Mouse (Mus musculus) limb, embryonic 14.5 days (tissue): ENCODE results near the gene Ppil1. TPM values are rescaled to one million over a fixed set of nuclear protein-coding genes. Genes with fewer than 3 reads are reported as not detected.

Experiments
- ATAC-seq: fragments of 200-750 bp; cut with Nextera tagmentation; 2 replicates; pipeline ENCODE4 v1.8.0; 2017; ENCODE audit warnings: low read depth, moderate number of reproducible peaks, moderate TSS enrichment; ENCODE audit not compliant: low FRiP score
- DNase-seq: peaks from one replicate; pipeline ENCODE4 v3.0.0-alpha.2; 2015; ENCODE audit warnings: low spot score
- H3K27ac ChIP-seq: fragments of 300-500 bp; sonication (generic); replicated peaks from 2 replicates; pipeline ENCODE4 v1.5.1; 2014; ENCODE audit warnings: low read depth, mild to moderate bottlenecking, low read length, moderate library complexity, mixed read lengths
- H3K27me3 ChIP-seq: fragments of 300-500 bp; sonication (generic); 2 replicates; pipeline ENCODE4 v1.6.1; 2014; ENCODE audit warnings: low read length, mixed read lengths; ENCODE audit not compliant: control insufficient read depth, insufficient read depth
- H3K36me3 ChIP-seq: fragments of 300-500 bp; sonication (generic); 2 replicates; pipeline ENCODE4 v1.6.1; 2014; ENCODE audit warnings: mild to moderate bottlenecking, low read length, moderate library complexity, mixed read lengths; ENCODE audit not compliant: control insufficient read depth, insufficient read depth
- H3K4me1 ChIP-seq: fragments of 300-500 bp; sonication (generic); 2 replicates; pipeline ENCODE4 v1.6.1; 2014; ENCODE audit warnings: antibody characterized with exemption, low read length, mixed read lengths; ENCODE audit not compliant: control insufficient read depth, insufficient read depth
- H3K4me2 ChIP-seq: fragments of 300-500 bp; sonication (generic); replicated peaks from 2 replicates; pipeline ENCODE4 v1.6.1; 2014; ENCODE audit warnings: low read depth, mild to moderate bottlenecking, low read length, moderate library complexity; ENCODE audit not compliant: severe bottlenecking
- H3K4me3 ChIP-seq: fragments of 300-500 bp; sonication (generic); replicated peaks from 2 replicates; pipeline ENCODE4 v1.5.1; 2014; ENCODE audit warnings: low read length
- H3K9ac ChIP-seq: fragments of 300-500 bp; sonication (generic); 2 replicates; pipeline ENCODE4 v1.6.1; 2014; ENCODE audit warnings: mild to moderate bottlenecking, low read depth, low read length, moderate library complexity; ENCODE audit not compliant: severe bottlenecking
- H3K9me3 ChIP-seq: fragments of 300-500 bp; sonication (generic); 2 replicates; pipeline ENCODE4 v1.6.1; 2016; ENCODE audit warnings: low read length; ENCODE audit not compliant: control insufficient read depth
- POLR2A ChIP-seq: fragments of 200-500 bp; IDR thresholded peaks from 2 replicates; pipeline ENCODE4 v1.8.0; 2012; ENCODE audit warnings: inconsistent platforms, mild to moderate bottlenecking, moderate library complexity, borderline replicate concordance; ENCODE audit not compliant: insufficient read depth, insufficient read length; ENCODE audit errors: extremely low read depth
- WGBS: fragments of 180-500 bp; shearing (Covaris S2); extraction: QIAGEN DNeasy Blood & Tissue Kit; methylation state at CpG from one replicate; pipeline ENCODE4 v1.1.7; 2014; 5-methylcytosine and 5-hydroxymethylcytosine counted together
- polyA plus RNA-seq, 2 experiments: library from polyadenylated mRNA; depleted of rRNA in 1 of 2; stranded (reverse) in 1 of 2; unstranded in 1 of 2; fragments of >200 nt; fragmentation: Nextera tagmentation in 1 of 2; extraction: Ambion mirVana in 1 of 2; gene quantifications; 2 replicates each; pipeline versions ENCODE4 v1.2.1 to v1.2.3; 2012 to 2014

Ppil1 gene
- polyA plus RNA-seq, 2 experiments = 78.5 to 130 TPM

DNA sequence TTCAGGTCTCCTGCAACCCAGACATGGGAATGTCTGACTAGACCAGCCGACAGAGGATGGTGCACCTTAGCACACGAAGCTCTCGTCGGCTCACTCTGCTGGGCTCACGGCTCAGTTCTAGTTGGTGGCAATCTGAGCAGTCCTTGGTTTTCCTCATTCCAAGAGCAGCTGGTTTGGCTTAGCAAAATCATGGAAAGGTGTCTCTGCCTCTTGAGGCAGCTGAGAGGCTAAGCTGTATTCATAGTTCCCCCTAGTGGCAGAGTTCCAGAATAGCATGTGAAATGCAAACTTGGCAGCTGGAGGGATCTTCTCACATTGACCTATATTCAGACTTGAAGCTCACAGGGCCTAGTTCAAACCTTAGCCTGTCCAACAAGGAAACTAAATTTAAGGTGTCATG is 17.4 kb downstream of the Ppil1 start:
- DNase-seq (peak; percentile 94), ATAC-seq (peak; percentile 80)
- Histone ChIP-seq H3K4me2 (no peak overlapping the region), H3K9ac (no peak overlapping the region), H3K4me1 (peaks cover 20% of the 10 kb centered on the region), H3K27me3 (no peaks in the 10 kb centered on the region), H3K4me3 (no peak overlapping the region), H3K27ac (no peak overlapping the region), H3K36me3 (peaks cover 24% of the 10 kb centered on the region), H3K9me3 (no peaks in the 10 kb centered on the region)
- no peak for TF ChIP-seq POLR2A
- WGBS = 8% methylated on average over 5 of the region's 5 CpGs

DNA sequence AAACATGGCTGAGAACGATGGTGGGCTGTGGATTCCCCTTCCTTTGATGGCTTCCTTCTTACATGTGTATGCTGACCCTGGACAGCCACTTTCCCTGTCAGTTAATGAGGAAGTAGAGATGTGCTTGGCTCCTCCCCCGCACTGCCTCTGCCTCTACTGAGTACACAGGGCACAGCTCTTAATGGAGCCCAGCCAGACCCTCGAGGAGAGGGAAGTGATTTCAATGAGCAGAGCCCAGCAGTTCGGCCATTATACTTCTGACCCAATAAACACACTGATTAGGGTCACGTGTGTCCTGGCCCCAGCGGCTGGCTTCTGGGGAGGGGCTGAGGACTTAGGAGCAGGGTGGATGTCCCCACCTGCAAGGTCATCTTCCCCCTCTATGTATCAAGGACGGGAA is 18.3 kb downstream of the Ppil1 start:
- 37% methylated on average over 7 of the region's 7 CpGs for WGBS
- DNase-seq (no peak), ATAC-seq (no peak)
- Histone ChIP-seq H3K27ac (no peak overlapping the region), H3K4me2 (no peak overlapping the region), H3K27me3 (no peaks in the 10 kb centered on the region), H3K9me3 (no peaks in the 10 kb centered on the region), H3K36me3 (peaks cover 15% of the 10 kb centered on the region), H3K9ac (no peak overlapping the region), H3K4me1 (peaks cover 19% of the 10 kb centered on the region), H3K4me3 (no peak overlapping the region)
- TF ChIP-seq POLR2A = no peak

DNA sequence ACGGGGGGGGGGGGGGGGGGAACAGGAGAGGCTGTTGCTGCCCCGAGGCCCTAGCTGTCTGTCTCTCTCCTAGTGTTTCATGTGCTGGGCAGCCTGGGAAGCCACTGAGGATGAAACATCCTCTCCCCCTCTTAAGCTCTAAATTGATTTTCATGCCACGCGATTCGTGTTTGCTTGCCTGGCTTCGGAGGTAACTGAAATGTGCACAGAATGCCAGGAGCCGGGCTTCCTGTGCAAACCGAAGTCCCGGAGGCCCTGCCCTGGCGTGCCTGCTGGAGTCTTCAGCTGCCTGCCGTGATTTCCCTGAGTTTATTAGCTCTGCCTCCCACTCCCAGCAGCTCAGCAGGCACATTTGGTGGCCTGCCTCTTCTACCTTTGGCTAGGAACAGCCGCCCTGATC is 19.1 kb downstream of the Ppil1 start:
- DNase-seq (no peak), ATAC-seq (no peak)
- Histone ChIP-seq H3K36me3 (peaks cover 7% of the 10 kb centered on the region; the same call in 1 of the 2 replicates), H3K4me3 (no peak overlapping the region), H3K4me2 (peak overlapping the region; percentile 21; the same call in 1 of the 2 replicates), H3K27me3 (no peaks in the 10 kb centered on the region), H3K27ac (no peak overlapping the region), H3K4me1 (peaks cover 19% of the 10 kb centered on the region), H3K9ac (0 out of 2 replicates have a peak overlapping the region, but pooled peaks have one; percentile 21), H3K9me3 (no peaks in the 10 kb centered on the region)
- 10% methylated on average over 11 of the region's 12 CpGs for WGBS
- TF ChIP-seq POLR2A = no peak

DNA sequence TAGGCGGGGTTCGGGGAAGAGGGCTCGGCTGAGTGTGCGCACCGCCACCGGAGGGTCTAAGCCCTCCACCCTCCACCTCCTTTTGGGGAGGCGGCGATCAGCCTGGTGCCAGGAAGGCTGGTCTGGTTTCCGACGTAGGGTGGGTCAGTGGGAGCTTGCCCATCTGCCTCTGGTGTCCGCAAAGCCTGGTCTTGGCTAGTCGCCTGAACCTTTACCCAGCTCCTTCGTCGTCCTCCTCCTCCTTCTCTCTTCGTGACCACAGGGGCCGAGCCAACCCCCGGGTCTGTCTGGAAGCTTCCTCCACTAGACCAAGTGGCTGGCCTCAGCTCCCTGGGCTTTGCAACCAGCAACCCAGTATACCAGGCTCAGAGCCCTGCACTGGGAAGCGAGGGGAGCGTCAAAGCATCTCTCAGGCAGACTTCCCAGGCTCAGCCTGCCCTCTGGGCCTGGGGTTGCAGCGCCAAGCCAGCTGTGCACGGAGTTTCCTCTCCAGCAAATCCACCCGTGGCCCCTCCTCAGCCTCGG is 25.5 kb downstream of the Ppil1 start:
- 3% methylated on average over 21 of the region's 23 CpGs for WGBS
- DNase-seq (no peak), ATAC-seq (no peak)
- no peaks in the 10 kb centered on the region; the same call in 1 of the 2 replicates for H3K27me3 ChIP-seq
- peaks cover 8% of the 10 kb centered on the region; the same call in 1 of the 2 replicates for H3K4me1 ChIP-seq
- peak overlapping the region; percentile 62 for H3K4me3 ChIP-seq
- peak overlapping the region; percentile 99 for H3K4me2 ChIP-seq
- no peaks in the 10 kb centered on the region for H3K9me3 ChIP-seq
- H3K9ac ChIP-seq = peak overlapping the region; percentile 66
- no peaks in the 10 kb centered on the region for H3K36me3 ChIP-seq
- TF ChIP-seq POLR2A = no peak
- H3K27ac ChIP-seq = no peak overlapping the region

DNA sequence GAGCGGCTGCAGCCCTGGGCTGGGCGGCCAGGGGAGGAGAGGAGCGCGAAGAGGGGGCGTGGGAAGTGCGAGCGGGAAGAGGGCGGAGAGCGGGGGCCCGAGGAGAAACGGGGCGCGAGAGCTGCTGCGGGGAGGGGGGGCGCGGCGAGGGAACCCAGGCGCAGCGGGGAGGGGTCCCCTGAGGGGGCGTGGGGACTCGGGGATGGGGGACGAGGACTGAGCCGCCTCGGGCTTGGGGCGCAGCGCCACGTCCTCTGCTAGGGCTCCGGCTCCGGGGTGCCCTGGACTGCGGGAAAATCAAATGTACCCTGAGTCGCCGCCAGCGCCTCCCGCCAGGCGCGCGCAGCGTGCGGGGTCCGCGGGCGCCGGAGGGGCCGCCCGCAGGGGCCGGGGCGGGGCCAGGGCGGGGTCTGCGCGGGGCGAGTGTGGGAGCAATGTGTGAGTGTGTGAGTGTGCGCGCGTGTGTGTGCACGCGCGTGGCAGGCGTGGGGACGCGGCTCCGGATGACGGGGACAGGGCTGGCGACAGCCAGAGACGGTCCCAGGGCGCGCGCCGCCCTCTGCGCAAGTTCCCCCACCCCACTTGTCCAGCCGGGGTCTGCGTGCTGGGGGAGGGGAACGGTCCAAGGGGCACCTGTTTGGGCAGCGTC is 26.1 kb downstream of the Ppil1 start, which contains the start of gene Cpne5:
Gene Cpne5 (minus strand): TSS at position 396 of the 649 bp plus-strand sequence.
- ATAC-seq = peak; percentile 58
- no peaks in the 10 kb centered on the region for H3K36me3 ChIP-seq
- H3K4me1 ChIP-seq = peaks cover 8% of the 10 kb centered on the region; the same call in 1 of the 2 replicates
- peak within 1 kb of the TSS; percentile 66 for H3K9ac ChIP-seq
- no peaks in the 10 kb centered on the region for H3K9me3 ChIP-seq
- 0% methylated on average over 22 of the region's 73 CpGs for WGBS
- H3K27ac ChIP-seq = no peak within 1 kb of the TSS
- DNase-seq = no peak
- H3K27me3 ChIP-seq = no peaks in the 10 kb centered on the region; the same call in 1 of the 2 replicates
- H3K4me2 ChIP-seq = peak within 1 kb of the TSS; percentile 99
- TF ChIP-seq POLR2A = no peak
- H3K4me3 ChIP-seq = peak within 1 kb of the TSS; percentile 62
